In the genomic region with DNA sequence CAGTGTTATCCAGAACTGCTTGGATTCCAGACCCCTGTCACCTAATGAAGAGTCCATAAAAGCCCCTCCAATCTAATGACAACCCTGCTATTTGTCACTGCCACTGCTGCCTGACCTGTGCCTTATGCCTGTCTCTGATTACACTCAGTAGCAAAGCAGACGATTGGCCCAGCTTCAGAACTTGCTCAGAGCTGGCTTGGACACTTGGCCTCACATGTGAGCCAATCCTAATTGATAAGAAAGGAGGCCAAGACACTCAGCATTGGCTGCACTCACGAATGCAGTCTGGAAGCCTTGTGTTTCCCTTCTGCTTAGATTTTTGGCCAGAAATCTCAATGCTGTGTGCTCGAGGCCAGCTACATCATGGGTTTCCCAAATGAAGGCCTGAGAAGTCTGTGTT, we compare ENCODE assay signal across 7 mouse cellular contexts. TPM values are rescaled to one million over a fixed set of nuclear protein-coding genes. Genes with fewer than 3 reads are reported as not detected.
DNase-seq lines count a peak whose midpoint lies in the region; ATAC-seq and TF ChIP-seq lines count a peak whose summit lies in the region.

No protein-coding gene starts in this region.

- no peak for TF ChIP-seq CTCF in midbrain, postnatal 0 days (IDR thresholded peaks at IDR 0.05)

- DNase-seq in midbrain, postnatal 0 days (ENCODE audit: low spot score), result peak; percentile 54
- DNase-seq in midbrain, embryonic 11.5 days (ENCODE audit: low spot score, missing footprints), result no peak
- peak; percentile 54 to 65 for DNase-seq in cerebellum, postnatal 25 days
- peak; percentile 78 to 84 for DNase-seq in heart, postnatal 10 days
- peak; percentile 34 for DNase-seq in ovary, postnatal 14 days (ENCODE audit: low spot score)
- no peak for DNase-seq in kidney, postnatal 4 days

- H3K9ac ChIP-seq in midbrain, postnatal 0 days (replicated peaks; ENCODE audit: low read length, poor library complexity, severe bottlenecking), result no peak overlapping the region
- H3K9ac ChIP-seq in midbrain, embryonic 11.5 days (ENCODE audit: low read length), result no peak overlapping the region

- no peak overlapping the region for H3K27ac ChIP-seq in midbrain, postnatal 0 days (ENCODE audit: low read depth, low read length)
- H3K27ac ChIP-seq in midbrain, embryonic 11.5 days (ENCODE audit: low read depth, low read length), result no peak overlapping the region

- intact Hi-C loops in heart, postnatal 10 days (cut with DNase I), result no loop called here

- no peak overlapping the region for H3K4me2 ChIP-seq in midbrain, postnatal 0 days (ENCODE audit: low read depth, low read length, poor library complexity, severe bottlenecking)
- no peak overlapping the region for H3K4me2 ChIP-seq in midbrain, embryonic 11.5 days

- no peaks in the 10 kb centered on the region for H3K36me3 ChIP-seq in midbrain, postnatal 0 days (ENCODE audit: insufficient read depth, low read length)
- H3K36me3 ChIP-seq in midbrain, embryonic 11.5 days (ENCODE audit: control insufficient read depth, insufficient read depth, low read length), result no peaks in the 10 kb centered on the region

- no peaks in the 10 kb centered on the region for H3K4me1 ChIP-seq in midbrain, postnatal 0 days (ENCODE audit: insufficient read depth, low read length)
- no peaks in the 10 kb centered on the region for H3K4me1 ChIP-seq in midbrain, embryonic 11.5 days (ENCODE audit: control insufficient read depth, insufficient read depth, low read length)

- H3K27me3 ChIP-seq in midbrain, postnatal 0 days (ENCODE audit: insufficient read depth, low read length), result no peaks in the 10 kb centered on the region
- H3K27me3 ChIP-seq in midbrain, embryonic 11.5 days (ENCODE audit: control insufficient read depth, insufficient read depth, low read length), result no peaks in the 10 kb centered on the region

- no peaks in the 10 kb centered on the region for H3K9me3 ChIP-seq in midbrain, postnatal 0 days (ENCODE audit: low read length)
- no peaks in the 10 kb centered on the region; the same call in 1 of the 2 replicates for H3K9me3 ChIP-seq in midbrain, embryonic 11.5 days (ENCODE audit: control insufficient read depth, low read length)

- no peak overlapping the region for H3K4me3 ChIP-seq in midbrain, postnatal 0 days (ENCODE audit: low read depth, low read length)
- H3K4me3 ChIP-seq in midbrain, embryonic 11.5 days (ENCODE audit: low read depth, low read length), result no peak overlapping the region

- no peak for ATAC-seq in midbrain, postnatal 0 days (ENCODE audit: low FRiP score)
- no peak for ATAC-seq in midbrain, embryonic 11.5 days (ENCODE audit: low FRiP score)
- no peak for ATAC-seq in monocyte, adult 5-6 weeks (replicated peaks; ENCODE audit: insufficient number of reproducible peaks, low FRiP score, low TSS enrichment, poor library complexity, severe bottlenecking)

- WGBS in midbrain, postnatal 0 days, result 79% methylated on average over 3 of the region's 3 CpGs
- WGBS in midbrain, embryonic 11.5 days, result 82% methylated on average over 3 of the region's 3 CpGs

RNA-seq across cellular contexts. Expression of a gene that starts 57.5 kb away (rescaled TPM):
- 30.7 and 46.3 TPM in 2 replicates for total RNA-seq in midbrain, postnatal 0 days (2014; rRNA removed)
- polyA plus RNA-seq in midbrain, postnatal 0 days (2015; fragmentation: Nextera tagmentation; extraction: Ambion mirVana), result 15.0 and 16.1 TPM in 2 replicates
- polyA plus RNA-seq in midbrain, embryonic 11.5 days (2014; fragmentation: Nextera tagmentation; extraction: Ambion mirVana), result 121 and 133 TPM in 2 replicates
- 10 to 100 TPM; 22.3 to 24.1 TPM for total RNA-seq in heart, postnatal 10 days (2021)
- 149 to 221 TPM (median 220 TPM) in 3 replicates for total RNA-seq in monocyte, adult 5-6 weeks (2017)

Comparison
In these comparisons a context has a peak if more than half of its experiments do, and no peak if none do; other contexts are left out.
1. DNase-seq: peak in midbrain, postnatal 0 days (single experiment), cerebellum, postnatal 25 days (2 of 2), heart, postnatal 10 days (2 of 2) and ovary, postnatal 14 days (single experiment); none in midbrain, embryonic 11.5 days (single experiment) and kidney, postnatal 4 days (0 of 2).